Mouse (Mus musculus): ENCODE results near the gene N4bp2l1.

Gene N4bp2l1

GRCm38 (mm10) chr5:150599301-150600294 lies 2.6 kb upstream of the N4bp2l1 start:
- DNase-seq (ENCODE audit: low read depth, low spot score), result no peak

GRCm38 (mm10) chr5:150598202-150599119 lies 1.5 kb upstream of the N4bp2l1 start:
- no peak for DNase-seq (ENCODE audit: low read depth, low spot score)

GRCm38 (mm10) chr5:150595366-150596016 lies 1.5 kb downstream of the N4bp2l1 start:
- DNase-seq (ENCODE audit: low read depth, low spot score), result no peak

GRCm38 (mm10) chr5:150594649-150595339 lies 2.2 kb downstream of the N4bp2l1 start:
- no peak for DNase-seq (ENCODE audit: low read depth, low spot score)

GRCm38 (mm10) chr5:150593756-150594648 lies 3.0 kb downstream of the N4bp2l1 start:
- no peak for DNase-seq (ENCODE audit: low read depth, low spot score)

- DNase-seq (ENCODE audit: low read depth, low spot score), result no peak
Observed at GRCm38 (mm10) chr5:150592904-150593755, 3.9 kb downstream of the N4bp2l1 start.

- no peak for DNase-seq (ENCODE audit: low read depth, low spot score)
Observed at GRCm38 (mm10) chr5:150592186-150592903, 4.6 kb downstream of the N4bp2l1 start.

- DNase-seq (ENCODE audit: low read depth, low spot score), result no peak
Observed at GRCm38 (mm10) chr5:150589945-150590344, 7.0 kb downstream of the N4bp2l1 start.

- no peak for DNase-seq (ENCODE audit: low read depth, low spot score)
Observed at GRCm38 (mm10) chr5:150584337-150584729, 12.7 kb downstream of the N4bp2l1 start.

- no peak for DNase-seq (ENCODE audit: low read depth, low spot score)
Observed at GRCm38 (mm10) chr5:150583622-150584336, 13.2 kb downstream of the N4bp2l1 start.

- no peak for DNase-seq (ENCODE audit: low read depth, low spot score)
Observed at GRCm38 (mm10) chr5:150583181-150583580, 13.8 kb downstream of the N4bp2l1 start.

- no peak for DNase-seq (ENCODE audit: low read depth, low spot score)
Observed at GRCm38 (mm10) chr5:150581180-150581579, 15.8 kb downstream of the N4bp2l1 start.

GRCm38 (mm10) chr5:150578613-150579171 lies 18.3 kb downstream of the N4bp2l1 start:
- DNase-seq (ENCODE audit: low read depth, low spot score), result no peak

GRCm38 (mm10) chr5:150576832-150577231 lies 20.2 kb downstream of the N4bp2l1 start:
- no peak for DNase-seq (ENCODE audit: low read depth, low spot score)

GRCm38 (mm10) chr5:150574885-150575284 lies 22.1 kb downstream of the N4bp2l1 start:
- DNase-seq (ENCODE audit: low read depth, low spot score), result no peak

GRCm38 (mm10) chr5:150574403-150574802 lies 22.6 kb downstream of the N4bp2l1 start:
- DNase-seq (ENCODE audit: low read depth, low spot score), result no peak

GRCm38 (mm10) chr5:150570496-150571219 lies 26.3 kb downstream of the N4bp2l1 start:
- no peak for DNase-seq (ENCODE audit: low read depth, low spot score)
